Mouse (Mus musculus) CH12.LX (cell line): Measurements from ENCODE around the gene Zbtb20.

Experiments
- CTCF ChIP-seq, 2 experiments: IDR thresholded peaks in 1 of 2; conservative IDR thresholded peaks in 1 of 2; 2 replicates each; pipeline ENCODE4 v1.5.1; 2011 to 2012; ENCODE audit warnings: low read depth in 2 of 2, low read length in 2 of 2, improper control_type of control experiment in 1 of 2, inconsistent platforms in 1 of 2, mild to moderate bottlenecking in 1 of 2, moderate library complexity in 1 of 2
- USF1 ChIP-seq: IDR thresholded peaks from 2 replicates; pipeline ENCODE4 v1.6.1; 2014; ENCODE audit warnings: low read depth, mild to moderate bottlenecking, inconsistent platforms, low read length, improper control_type of control experiment

- TF ChIP-seq USF1 (no peak), CTCF (conservative IDR thresholded peaks at IDR 0.05 in 1 of 2, IDR thresholded peaks at IDR 0.05 in 1 of 2; ENCODE audit: low read depth in 2 of 2, low read length in 2 of 2) (no peak)
Measured at GRCm38 (mm10) chr16:43625956-43626355, 750.3 kb downstream of the Zbtb20 start.
